13 mouse cellular contexts compared by ENCODE assay signal in genomic region chr13:68593797-68594196, GRCm38 (mm10). TPM values are rescaled to one million over a fixed set of nuclear protein-coding genes. Genes with fewer than 3 reads are reported as not detected.
DNase-seq lines count a peak whose midpoint lies in the region; ATAC-seq and TF ChIP-seq lines count a peak whose summit lies in the region.
"Had no signal": no experiment of that assay in that cellular context is flagged by ENCODE, and none has a peak within 500 bp of the region (broad histone marks: within the 10 kb centered on the region; RNA-seq: fewer than 3 reads in every experiment).

No protein-coding gene starts in this region.

- H3K9ac ChIP-seq in embryonic facial prominence, embryonic 11.5 days (replicated peaks; ENCODE audit: low read length) = no peak overlapping the region
- no peak overlapping the region for H3K9ac ChIP-seq in stomach, postnatal 0 days (ENCODE audit: low read length)

- no peaks in the 10 kb centered on the region for H3K4me1 ChIP-seq in embryonic facial prominence, embryonic 11.5 days (ENCODE audit: control insufficient read depth, insufficient read depth, low read length)
- peaks cover 9% of the 10 kb centered on the region; the same call in 1 of the 2 replicates for H3K4me1 ChIP-seq in embryonic facial prominence, embryonic 10.5 days
- no peaks in the 10 kb centered on the region for H3K4me1 ChIP-seq in stomach, postnatal 0 days (replicated peaks; ENCODE audit: control insufficient read depth, insufficient read depth)

- peak; percentile 67 for TF ChIP-seq CTCF in stomach, postnatal 0 days (IDR thresholded peaks at IDR 0.05; ENCODE audit: low read depth)

- H3K9me3 ChIP-seq in embryonic facial prominence, embryonic 11.5 days (replicated peaks; ENCODE audit: control insufficient read depth, low read length) = no peaks in the 10 kb centered on the region; the same call in 1 of the 2 replicates
- H3K9me3 ChIP-seq in embryonic facial prominence, embryonic 10.5 days = no peaks in the 10 kb centered on the region
- H3K9me3 ChIP-seq in stomach, postnatal 0 days (ENCODE audit: control insufficient read depth, low read length) = no peaks in the 10 kb centered on the region

- peak; percentile 35 for DNase-seq in embryonic facial prominence, embryonic 11.5 days (ENCODE audit: low spot score)
- DNase-seq in embryonic facial prominence, embryonic 10.5 days (ENCODE audit: low spot score) = no peak
- peak; percentile 26 to 34 for DNase-seq in kidney, postnatal 36 days
- no peak for DNase-seq in kidney, adult 11 months
- DNase-seq in right cerebral cortex, postnatal 10 days (ENCODE audit: low spot score in 2 of 2) = peak; percentile 53 to 57
- DNase-seq in right cerebral cortex, adult 2 months (ENCODE audit: low spot score in 2 of 2) = no peak
- no peak for DNase-seq in stomach, postnatal 0 days (ENCODE audit: low spot score)
- DNase-seq in urinary bladder, postnatal 25 days (ENCODE audit: low spot score) = no peak
- DNase-seq: cerebellum, adult 11-12 months; gastrocnemius, postnatal 36 days; lung, postnatal 4 days; right cerebral cortex, postnatal 4 days had no signal

- peaks cover 4% of the 10 kb centered on the region for H3K36me3 ChIP-seq in embryonic facial prominence, embryonic 11.5 days (replicated peaks; ENCODE audit: control insufficient read depth, insufficient read depth, low read depth, low read length)
- H3K36me3 ChIP-seq in embryonic facial prominence, embryonic 10.5 days (replicated peaks) = peaks cover 55% of the 10 kb centered on the region
- peaks cover 15% of the 10 kb centered on the region; the same call in 1 of the 2 replicates for H3K36me3 ChIP-seq in stomach, postnatal 0 days (ENCODE audit: control insufficient read depth, insufficient read depth, low read length)

- TF ChIP-seq EP300 in stomach, postnatal 0 days (optimal IDR thresholded peaks at IDR 0.05) = no peak

- 86% methylated on average over 1 of the region's 1 CpGs for WGBS in embryonic facial prominence, embryonic 11.5 days
- WGBS in embryonic facial prominence, embryonic 10.5 days = 69% methylated on average over 1 of the region's 1 CpGs
- 81% methylated on average over 1 of the region's 1 CpGs for WGBS in stomach, postnatal 0 days

- no peaks in the 10 kb centered on the region for H3K27me3 ChIP-seq in embryonic facial prominence, embryonic 11.5 days (ENCODE audit: control insufficient read depth, insufficient read depth, low read length)
- peaks cover 10% of the 10 kb centered on the region for H3K27me3 ChIP-seq in embryonic facial prominence, embryonic 10.5 days (replicated peaks; ENCODE audit: low read depth, poor library complexity, severe bottlenecking)
- no peaks in the 10 kb centered on the region for H3K27me3 ChIP-seq in stomach, postnatal 0 days (ENCODE audit: control insufficient read depth, insufficient read depth, low read length)

- H3K4me2 ChIP-seq in embryonic facial prominence, embryonic 11.5 days (ENCODE audit: low read depth, low read length) = no peak overlapping the region
- no peak overlapping the region for H3K4me2 ChIP-seq in stomach, postnatal 0 days (replicated peaks; ENCODE audit: low read depth)

- H3K4me3 ChIP-seq in embryonic facial prominence, embryonic 11.5 days (ENCODE audit: low read depth, low read length) = no peak overlapping the region
- no peak overlapping the region for H3K4me3 ChIP-seq in embryonic facial prominence, embryonic 10.5 days
- no peak overlapping the region for H3K4me3 ChIP-seq in stomach, postnatal 0 days (ENCODE audit: low read depth, low read length)
- H3K4me3 ChIP-seq: myocyte had no signal

- H3K27ac ChIP-seq in embryonic facial prominence, embryonic 11.5 days (replicated peaks; ENCODE audit: low read depth, low read length) = no peak overlapping the region
- H3K27ac ChIP-seq in embryonic facial prominence, embryonic 10.5 days (replicated peaks) = no peak overlapping the region
- no peak overlapping the region for H3K27ac ChIP-seq in stomach, postnatal 0 days (replicated peaks)

- ATAC-seq in embryonic facial prominence, embryonic 11.5 days (replicated peaks; ENCODE audit: insufficient number of reproducible peaks, low FRiP score, low TSS enrichment, low read depth) = no peak
- no peak for ATAC-seq in stomach, postnatal 0 days (ENCODE audit: low FRiP score, low TSS enrichment)

RNA-seq across cellular contexts. Expression of gene 1700001L19Rik, which starts 3.4 kb away (rescaled TPM):
- polyA plus RNA-seq in embryonic facial prominence, embryonic 11.5 days (2014; fragmentation: Nextera tagmentation; extraction: Ambion mirVana) = 0.67 and 0.86 TPM in 2 replicates
- 0.55 TPM in 2 replicates for polyA plus RNA-seq in embryonic facial prominence, embryonic 10.5 days (2016; fragmentation: Nextera tagmentation; extraction: Ambion mirVana)
- 0.53 and 0.68 TPM in 2 replicates for polyA plus RNA-seq in stomach, postnatal 0 days (2015; fragmentation: Nextera tagmentation; extraction: Ambion mirVana)

RNA-seq across cellular contexts. Expression of gene Fastkd3, which starts 11.8 kb away (rescaled TPM):
- polyA plus RNA-seq in embryonic facial prominence, embryonic 11.5 days (2014; fragmentation: Nextera tagmentation; extraction: Ambion mirVana) = 42.8 and 44.7 TPM in 2 replicates
- polyA plus RNA-seq in embryonic facial prominence, embryonic 10.5 days (2016; fragmentation: Nextera tagmentation; extraction: Ambion mirVana) = 46.1 and 52.5 TPM in 2 replicates
- polyA plus RNA-seq in stomach, postnatal 0 days (2015; fragmentation: Nextera tagmentation; extraction: Ambion mirVana) = 19.9 and 21.8 TPM in 2 replicates

RNA-seq across cellular contexts. Expression of gene Mtrr, which starts 11.8 kb away (rescaled TPM):
- polyA plus RNA-seq in embryonic facial prominence, embryonic 11.5 days (2014; fragmentation: Nextera tagmentation; extraction: Ambion mirVana) = 16.5 and 18.0 TPM in 2 replicates
- polyA plus RNA-seq in embryonic facial prominence, embryonic 10.5 days (2016; fragmentation: Nextera tagmentation; extraction: Ambion mirVana) = 23.6 and 26.4 TPM in 2 replicates
- 8.8 and 9.3 TPM in 2 replicates for polyA plus RNA-seq in stomach, postnatal 0 days (2015; fragmentation: Nextera tagmentation; extraction: Ambion mirVana)

Comparison
In these comparisons a context has a peak if more than half of its experiments do, and no peak if none do; other contexts are left out.
1. DNase-seq: peak in embryonic facial prominence, embryonic 11.5 days (single experiment), kidney, postnatal 36 days (2 of 2) and right cerebral cortex, postnatal 10 days (2 of 2); none in embryonic facial prominence, embryonic 10.5 days (single experiment), kidney, adult 11 months (single experiment), right cerebral cortex, adult 2 months (0 of 2), stomach, postnatal 0 days (single experiment) and urinary bladder, postnatal 25 days (single experiment).